Mouse (Mus musculus): ENCODE measurements around the gene Dok4.

DNA sequence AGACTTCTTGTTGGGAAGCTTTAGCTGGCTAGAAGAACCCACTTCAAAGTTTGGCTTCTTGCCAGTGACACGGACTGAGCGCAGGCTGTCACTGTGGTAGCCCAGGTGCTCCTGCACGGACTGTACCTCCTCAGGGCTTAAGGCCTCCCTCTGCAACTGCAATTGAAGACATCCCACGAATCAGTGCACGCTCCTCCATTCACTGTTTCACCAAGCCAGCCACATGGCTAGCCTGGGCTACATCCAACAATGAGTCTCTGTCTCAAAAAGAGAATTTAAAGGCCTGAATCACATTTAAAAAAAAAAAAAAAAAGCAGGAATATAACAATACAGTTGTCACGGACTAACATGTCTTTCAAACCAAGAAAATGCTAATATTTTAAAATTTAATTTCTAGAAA lies 47.8 kb downstream of the Dok4 start:
- TF ChIP-seq EP300 (optimal IDR thresholded peaks at IDR 0.05) = no peak
- TF ChIP-seq CTCF (IDR thresholded peaks at IDR 0.05; ENCODE audit: low read depth) = no peak

All from stomach, postnatal 0 days (tissue).